Mouse (Mus musculus): ENCODE measurements at regions not wholly inside any gene's neighbourhood (a gene's known extent, or its start where the extent isn't known, plus 50 kb on each side); places are given as distances from the start of the nearest gene placed in this dataset.

DNA sequence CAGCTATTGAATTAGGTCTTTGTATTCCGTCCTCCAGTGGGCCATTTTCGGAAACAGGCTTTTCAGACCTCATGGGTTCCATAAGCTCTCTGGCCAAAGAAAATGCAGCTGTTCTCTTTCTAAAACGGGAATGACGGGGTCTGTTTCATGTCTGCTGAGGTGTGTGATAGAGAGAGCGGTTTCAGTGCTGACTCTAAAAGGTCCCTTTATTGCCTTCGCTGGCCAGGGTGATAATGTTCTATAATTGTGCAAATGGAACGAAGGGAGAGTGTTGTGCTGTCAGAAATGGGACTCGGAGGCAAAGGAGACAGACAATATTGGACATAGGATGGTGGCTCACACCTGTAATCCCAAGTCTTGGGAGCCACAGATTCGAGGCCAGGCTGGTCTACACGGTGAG, 53.5 kb upstream of the Osbpl8 start:
- DNase-seq (ENCODE audit: inconsistent age in 2 of 2, low spot score in 1 of 2): no peak

DNA sequence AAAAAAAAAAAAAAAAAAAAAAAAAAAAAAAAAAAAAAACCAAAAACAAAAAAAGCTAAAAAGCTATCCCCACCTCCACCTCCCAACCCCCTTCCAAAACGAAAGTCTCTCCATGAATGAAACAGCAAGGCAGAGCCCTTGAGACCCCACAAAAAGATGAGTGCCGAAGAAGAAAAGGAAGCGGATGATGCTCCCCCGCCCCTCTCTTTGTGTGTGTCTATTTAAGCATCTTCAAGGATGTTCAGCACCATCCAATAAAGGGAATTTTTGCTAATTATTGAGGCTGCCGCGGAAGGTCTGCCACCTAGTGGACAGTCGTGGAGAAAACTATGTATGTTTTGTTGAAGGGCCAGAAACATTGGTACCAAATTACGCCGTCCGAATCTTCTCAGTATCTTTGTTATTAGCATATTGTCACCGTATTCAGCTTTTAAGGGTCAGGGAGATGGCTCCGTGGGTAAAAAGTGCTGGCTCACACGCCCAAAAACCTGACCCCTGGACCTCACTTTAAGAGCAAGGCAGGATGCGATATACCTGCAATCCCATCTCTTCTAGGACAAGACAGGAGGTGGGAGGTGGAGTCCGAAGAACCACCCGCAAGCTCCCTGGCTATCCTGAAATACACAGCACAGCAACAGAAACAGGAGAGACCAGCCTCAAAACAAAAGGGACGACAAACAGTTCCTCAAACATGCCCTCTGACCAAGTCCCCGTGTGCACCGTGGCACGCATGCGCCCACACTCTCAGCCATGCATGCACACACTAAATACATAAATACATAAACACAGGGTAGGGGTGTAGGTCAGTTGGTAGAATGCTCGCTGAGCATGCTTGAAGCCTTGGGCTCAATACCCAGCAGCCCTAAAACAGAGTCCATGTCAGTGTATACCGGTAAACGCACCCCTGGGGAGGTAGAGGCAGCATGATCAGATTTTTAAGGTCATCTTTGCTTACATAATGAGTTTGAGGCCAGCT, 55.6 kb upstream of the Osbpl8 start:
- peak; percentile 48 to 86 for DNase-seq (ENCODE audit: inconsistent age in 2 of 2, low spot score in 1 of 2)

DNA sequence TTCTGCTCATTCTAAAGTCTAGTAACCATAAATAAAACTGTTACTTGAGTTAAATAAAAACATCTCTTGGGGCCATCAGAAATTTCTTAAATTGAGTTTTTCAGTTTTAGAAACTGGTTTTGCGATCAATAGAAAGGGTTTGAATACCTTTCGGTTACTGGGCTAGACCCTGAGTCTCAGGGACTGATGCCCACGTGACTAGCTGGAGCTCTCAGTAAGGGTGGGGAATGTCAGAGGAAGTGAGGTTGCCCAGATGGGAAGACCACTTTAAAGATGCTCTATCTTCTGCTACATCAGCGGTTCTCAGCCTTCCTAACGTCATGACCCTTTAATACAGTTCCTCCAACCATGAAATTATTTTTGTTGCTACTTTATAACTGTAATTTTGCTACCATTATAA, 56.7 kb upstream of the Osbpl8 start:
- no peak for DNase-seq (ENCODE audit: inconsistent age in 2 of 2, low spot score in 1 of 2)

DNA sequence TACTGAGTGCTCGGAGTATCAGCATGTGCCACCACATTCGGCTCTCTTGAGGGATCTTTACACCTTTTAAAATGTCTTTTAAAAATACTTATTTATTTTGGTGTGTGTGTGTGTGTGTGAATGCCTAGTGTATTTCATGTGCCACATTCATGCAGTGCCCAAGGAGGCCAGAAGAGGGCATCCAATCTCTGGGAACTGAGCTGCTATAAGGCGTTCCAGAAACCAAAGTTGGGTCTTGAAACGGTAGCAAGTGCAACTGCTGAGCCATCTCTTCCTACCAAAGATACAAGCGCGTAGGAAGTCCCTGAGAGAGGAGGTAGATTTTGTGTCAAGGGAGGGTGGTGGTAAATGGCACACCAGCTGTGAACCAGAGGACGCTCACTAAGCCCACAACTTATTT, 57.2 kb upstream of the Osbpl8 start:
- peak; percentile 43 to 79 for DNase-seq (ENCODE audit: inconsistent age in 2 of 2, low spot score in 1 of 2)

DNA sequence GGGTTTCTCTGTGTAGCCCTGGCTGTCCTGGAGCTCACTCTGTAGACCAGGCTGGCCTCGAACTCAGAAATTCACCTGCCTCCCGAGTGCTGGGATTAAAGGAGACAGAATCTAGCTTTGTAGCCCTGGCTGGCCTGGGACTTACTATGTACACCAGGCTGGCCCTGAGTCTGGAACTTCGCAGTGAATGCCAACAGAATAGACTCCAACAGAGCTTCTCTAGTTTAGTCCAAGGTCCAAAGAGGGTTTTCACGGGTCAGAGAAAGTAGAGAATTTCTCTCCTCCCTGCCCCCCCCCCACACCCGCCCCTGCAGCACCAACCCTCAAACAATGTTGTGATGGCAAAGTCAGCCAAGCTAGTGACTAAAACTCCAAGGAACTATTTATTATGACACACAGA, 58.1 kb upstream of the Osbpl8 start:
- no peak for DNase-seq (ENCODE audit: inconsistent age in 2 of 2, low spot score in 1 of 2)

DNA sequence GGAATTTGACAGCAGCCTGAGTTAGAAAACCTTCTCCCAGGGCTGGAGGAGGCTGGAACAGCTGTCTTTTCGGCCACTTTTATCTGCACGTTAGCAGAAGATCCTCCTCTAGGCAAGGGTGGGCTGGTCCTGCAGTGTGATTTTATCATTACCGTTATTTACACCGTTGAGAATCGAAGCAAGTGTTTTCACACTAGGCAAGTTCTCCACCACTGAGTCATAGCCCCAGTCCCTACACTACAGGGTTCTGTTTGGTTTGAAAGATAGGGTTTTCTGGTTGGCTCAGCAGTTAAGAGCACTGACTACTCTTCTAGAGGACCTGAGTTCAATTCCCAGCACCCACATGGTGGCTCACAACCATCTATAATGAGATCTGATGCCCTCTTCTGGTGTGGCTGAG, 58.9 kb upstream of the Osbpl8 start:
- no peak for DNase-seq (ENCODE audit: inconsistent age in 2 of 2, low spot score in 1 of 2)

DNA sequence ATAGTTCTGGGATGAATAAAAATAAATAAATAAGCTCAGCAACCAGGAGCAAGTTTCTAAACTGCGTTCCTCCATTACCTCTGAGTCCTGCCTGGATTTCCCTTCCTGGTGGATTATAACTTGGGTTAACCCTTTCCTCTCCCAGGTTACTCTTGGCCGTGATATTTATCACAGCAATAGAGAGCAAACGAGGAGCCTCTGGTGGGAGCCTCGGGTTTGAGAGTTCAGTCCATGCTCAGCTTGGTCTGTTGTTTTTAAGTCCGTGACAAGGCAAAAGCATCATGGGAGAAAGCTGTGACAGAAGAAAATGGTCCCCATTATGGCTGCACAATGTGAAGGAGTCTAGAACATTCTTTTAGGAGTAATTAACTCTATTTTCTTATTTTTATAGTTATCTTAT, 61.0 kb upstream of the Osbpl8 start:
- DNase-seq (ENCODE audit: inconsistent age in 2 of 2, low spot score in 1 of 2): no peak

DNA sequence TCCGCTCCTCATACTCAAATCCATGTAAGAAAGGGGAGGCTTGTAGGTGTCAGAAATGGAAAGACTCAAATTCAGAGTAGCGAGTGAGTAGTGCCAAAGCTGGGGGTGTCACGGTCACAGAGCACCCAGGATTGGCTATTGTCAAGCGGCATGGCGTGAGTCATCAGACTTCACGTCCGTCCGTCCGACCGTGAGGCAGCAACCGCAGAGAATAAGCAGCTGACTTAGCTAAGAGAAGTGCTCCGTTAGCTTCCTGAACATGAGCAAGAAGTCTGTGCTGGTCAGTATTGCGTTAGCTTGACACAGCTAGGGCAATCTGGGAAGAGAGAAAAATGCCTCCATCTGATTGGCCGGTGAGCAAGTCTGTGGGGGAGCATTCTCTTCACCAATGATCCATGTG, 61.5 kb upstream of the Osbpl8 start:
- peak; percentile 60 to 76 for DNase-seq (ENCODE audit: inconsistent age in 2 of 2, low spot score in 1 of 2)

DNA sequence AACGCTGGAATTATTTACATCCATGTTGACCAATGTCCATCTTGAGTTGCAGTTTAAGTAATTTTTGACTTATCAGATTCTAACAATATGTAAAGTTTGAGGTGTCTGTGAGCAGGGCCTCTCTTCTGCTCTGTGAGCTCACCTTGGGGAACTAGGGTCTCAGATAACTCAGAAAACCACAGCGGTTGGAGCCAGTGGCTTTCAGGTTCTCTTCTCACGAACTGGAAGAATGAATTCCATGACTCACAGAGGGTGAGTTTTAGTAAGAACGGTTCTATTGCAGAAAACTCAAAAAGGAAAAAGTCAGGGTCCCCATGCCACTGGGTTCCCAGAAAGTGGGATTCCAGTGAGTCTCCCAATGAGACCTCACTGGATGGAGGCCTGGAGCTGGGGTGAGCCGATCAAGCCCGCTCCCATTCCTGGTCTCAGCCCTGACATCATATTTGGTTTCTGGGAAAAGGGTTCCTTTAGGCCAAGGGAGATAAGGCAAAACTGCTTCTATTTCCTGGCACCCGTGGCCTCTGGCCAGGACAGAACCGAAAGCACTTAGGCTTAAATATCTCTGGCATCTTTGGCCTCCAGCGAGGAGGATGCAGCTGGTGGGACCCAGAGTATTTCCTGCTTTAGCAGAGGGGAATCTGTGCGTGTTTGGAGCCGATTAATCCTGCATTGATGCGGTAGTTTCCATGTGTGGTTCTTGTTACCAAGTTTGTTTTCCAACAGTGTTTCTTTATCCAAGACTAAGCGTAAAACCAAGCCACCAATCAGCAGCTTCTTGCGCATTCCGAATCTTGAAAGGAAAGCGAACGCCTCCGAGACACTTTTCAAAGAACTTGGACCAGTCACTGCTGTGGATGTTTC, 62.4 kb upstream of the Osbpl8 start:
- peak; percentile 48 to 78 for DNase-seq (ENCODE audit: inconsistent age in 2 of 2, low spot score in 1 of 2)

DNA sequence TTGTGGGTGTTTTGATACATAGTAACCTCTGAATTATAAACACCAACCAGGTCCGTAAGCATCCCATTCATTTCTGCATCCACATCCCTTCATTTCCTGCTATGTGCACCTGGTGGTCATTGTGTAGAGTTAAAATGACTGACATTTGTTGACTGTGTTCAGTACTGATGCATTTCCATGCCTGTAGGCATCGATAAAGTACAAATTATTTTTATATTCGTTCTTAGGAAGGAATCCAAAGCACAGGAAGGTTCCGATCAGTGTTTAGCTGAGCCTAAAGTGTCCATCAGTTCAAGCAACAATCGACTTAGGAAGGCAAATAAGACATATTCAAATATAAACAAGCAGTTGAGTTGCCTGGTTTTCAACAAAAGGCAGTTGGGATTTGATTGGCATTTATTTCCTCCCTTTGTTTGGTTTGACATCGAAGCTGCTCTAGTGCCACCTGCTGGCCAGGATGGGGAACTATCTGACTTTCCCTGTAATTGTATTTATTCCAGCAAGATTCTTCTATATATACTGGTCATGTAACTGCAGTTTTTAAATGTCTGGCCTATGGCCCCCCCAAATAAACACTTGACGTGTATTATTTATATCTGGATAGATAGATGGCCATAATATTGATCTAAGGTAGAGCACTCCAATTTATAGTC, 64.6 kb upstream of the Osbpl8 start:
- peak; percentile 72 to 90 for DNase-seq (ENCODE audit: inconsistent age in 2 of 2, low spot score in 1 of 2)

DNA sequence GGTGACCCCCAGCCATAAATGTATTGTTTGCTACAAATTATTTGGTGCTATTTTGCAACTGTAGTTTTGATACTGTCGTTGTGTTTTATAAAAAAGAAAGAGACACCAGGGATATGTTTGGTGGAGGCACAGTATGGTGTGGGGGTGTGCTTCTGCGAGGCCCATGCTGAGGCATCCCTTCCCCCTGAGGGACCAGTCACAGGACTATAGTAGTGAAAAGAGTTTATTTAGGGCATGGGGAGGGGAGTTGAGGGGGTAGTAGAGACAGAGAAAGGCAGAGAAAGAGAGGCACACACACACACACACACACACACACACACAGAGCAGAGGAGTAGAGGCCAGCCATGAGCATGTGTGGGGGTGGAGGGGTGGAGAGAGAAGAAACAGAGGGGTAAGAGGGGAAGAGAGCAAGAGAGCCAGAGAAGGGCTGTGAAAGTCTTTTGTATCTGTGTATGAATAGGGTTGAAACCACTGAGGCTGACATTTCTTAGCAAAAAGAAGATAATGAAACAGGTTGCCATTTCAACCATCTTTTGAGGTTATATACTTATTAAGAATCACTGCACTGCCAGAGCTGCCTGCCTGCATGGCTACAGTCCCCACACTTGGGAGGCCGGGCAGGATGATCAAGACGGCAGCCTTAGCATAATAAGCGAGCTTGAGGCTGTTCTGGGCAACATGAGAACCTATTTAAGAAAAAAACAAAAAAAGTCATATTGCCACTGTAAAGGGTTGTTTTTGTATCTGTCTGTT, 65.3 kb upstream of the Osbpl8 start:
- DNase-seq (ENCODE audit: inconsistent age in 2 of 2, low spot score in 1 of 2): no peak

DNA sequence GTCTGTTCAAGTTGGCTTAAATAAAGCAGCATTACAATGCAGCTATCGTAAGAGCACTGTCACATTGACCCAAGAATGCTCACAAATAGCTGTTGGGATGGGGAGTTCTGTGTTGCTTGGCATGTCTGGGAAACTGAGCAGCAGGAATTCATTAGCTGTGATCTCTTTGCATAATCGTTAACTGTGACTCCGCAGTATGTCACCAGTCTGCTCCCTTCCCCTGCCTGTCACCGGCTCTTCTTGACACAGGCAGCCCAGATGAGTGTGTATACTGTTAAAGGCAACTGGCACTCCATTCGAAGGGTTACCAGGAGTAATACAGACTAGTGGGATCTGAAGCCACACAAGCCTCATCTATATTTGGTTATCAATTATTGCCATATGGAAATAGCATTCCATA, 67.3 kb upstream of the Osbpl8 start:
- DNase-seq (ENCODE audit: inconsistent age in 2 of 2, low spot score in 1 of 2): no peak

DNA sequence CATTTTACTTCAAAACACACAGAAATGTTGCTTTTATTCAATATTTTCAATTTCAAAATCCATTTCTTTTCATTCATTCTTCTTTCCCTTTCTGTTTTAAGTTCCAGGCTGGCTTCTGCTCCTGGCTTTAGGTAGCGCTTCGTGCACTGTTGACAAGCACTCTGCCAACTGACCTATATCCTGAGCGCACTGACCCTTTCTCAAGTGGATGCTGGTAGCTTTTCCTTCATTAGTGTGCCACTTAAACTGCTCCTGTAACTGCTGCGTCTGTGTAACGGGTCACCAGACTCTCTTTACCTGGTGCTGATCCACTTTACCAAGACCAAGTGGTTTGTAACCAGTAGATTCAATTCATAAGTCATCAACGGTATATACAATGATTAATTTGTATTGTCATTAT, 67.7 kb upstream of the Osbpl8 start:
- no peak for DNase-seq (ENCODE audit: inconsistent age in 2 of 2, low spot score in 1 of 2)

DNA sequence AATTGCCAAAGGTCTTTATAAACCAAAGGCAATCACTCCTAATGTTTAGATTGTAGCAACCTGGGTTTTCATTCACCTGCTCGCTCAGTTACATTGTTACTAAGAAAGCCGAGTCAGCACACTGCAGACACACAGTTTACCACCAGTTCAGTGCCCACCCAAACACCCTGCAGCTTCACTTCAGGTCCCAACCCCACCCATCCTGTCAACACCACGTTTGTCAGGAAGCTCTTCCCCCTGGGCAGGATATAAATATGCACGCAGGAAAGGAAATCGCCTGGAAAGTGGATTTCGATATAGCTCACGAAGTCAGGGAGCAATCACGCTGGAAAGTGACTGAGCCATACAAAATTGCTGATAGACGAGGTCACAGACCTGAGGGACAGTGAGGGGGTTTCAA, 70.1 kb upstream of the Osbpl8 start:
- no peak for DNase-seq (ENCODE audit: inconsistent age in 2 of 2, low spot score in 1 of 2)

DNA sequence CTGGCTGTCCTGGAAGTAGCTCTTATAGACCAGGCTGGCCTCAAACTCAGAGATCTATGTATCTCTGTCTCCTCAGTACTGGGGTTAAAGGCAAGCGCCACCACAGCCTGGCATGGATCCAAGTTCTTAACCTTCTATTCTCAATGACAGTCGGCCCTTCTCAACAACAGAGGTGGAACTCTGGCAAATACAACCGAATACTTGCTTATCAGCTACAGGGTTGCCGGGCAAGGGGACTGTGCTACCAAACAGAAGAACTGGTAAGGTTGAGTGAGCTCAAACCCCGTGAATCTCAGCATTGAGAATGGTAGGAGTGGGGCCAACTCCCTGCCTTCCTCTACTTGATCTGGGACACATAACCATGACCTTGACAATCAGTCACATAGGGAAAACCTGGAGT, 75.2 kb upstream of the Osbpl8 start:
- DNase-seq (ENCODE audit: inconsistent age in 2 of 2, low spot score in 1 of 2): peak; percentile 60 to 85

DNA sequence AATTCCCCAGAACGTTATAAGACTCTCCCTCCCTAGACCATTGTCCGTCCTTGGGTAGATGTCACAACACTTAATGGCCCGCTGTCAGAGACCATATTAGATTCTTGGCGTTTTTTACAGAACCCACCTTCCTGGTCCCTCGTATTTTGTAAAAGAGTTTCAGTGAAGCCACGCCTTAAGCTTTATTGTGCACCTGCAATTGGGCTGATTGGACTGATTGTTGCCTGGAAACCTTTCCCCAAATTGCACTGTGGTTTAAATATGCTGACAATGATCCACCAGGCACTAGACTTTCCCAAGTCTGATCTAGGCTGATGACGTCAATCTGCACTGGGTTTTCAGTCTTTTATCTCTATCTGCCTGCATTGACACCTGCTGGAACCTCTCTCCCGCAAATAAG, 75.6 kb upstream of the Zdhhc17 start:
- DNase-seq (ENCODE audit: inconsistent age in 2 of 2, low spot score in 1 of 2): no peak

DNA sequence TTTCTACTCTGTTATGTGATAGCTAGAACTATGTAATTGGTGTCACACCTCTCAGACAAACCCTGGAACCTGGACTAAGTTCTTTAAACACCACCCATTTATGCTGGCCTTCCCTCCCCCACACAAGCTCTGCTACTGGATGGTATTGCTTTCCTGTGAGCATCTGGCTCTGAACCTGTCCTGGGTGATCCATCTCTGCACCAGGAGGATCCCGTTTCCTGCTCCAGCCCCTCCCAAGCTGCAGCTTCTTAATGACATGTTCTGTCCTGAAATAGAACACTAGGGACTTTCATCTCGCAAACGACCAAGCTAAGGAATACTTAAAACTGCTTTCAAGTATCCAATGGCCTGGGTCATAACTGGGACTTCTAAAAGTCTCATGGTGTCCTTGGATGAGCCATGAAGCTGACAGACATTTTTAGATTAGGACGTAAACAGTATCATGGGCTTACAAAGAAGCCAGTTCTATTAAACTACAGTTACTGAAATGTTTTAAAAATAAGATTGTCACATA, 74.4 kb upstream of the Zdhhc17 start:
- peak in 1 of 2 experiments; percentile 66 for DNase-seq (ENCODE audit: inconsistent age in 2 of 2, low spot score in 1 of 2)

DNA sequence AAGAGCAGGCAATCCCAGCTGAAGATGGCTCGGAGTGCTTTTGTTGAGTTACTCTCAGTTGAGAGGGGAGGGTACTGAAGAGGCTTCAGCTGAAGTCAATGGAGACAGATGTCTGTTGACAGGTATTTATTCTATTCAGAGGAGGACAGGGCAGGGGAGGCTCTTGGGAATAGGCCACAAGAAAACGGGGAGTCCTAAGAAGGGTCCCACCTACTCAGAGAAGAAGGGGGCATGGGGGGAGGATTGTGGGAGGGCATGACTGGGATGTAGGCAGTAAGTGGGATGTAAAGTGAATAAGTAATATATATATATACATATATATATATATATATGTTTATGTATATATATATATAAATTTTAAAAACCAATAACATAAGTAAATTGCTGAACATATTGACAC, 73.9 kb upstream of the Zdhhc17 start:
- DNase-seq (ENCODE audit: inconsistent age in 2 of 2, low spot score in 1 of 2): no peak

DNA sequence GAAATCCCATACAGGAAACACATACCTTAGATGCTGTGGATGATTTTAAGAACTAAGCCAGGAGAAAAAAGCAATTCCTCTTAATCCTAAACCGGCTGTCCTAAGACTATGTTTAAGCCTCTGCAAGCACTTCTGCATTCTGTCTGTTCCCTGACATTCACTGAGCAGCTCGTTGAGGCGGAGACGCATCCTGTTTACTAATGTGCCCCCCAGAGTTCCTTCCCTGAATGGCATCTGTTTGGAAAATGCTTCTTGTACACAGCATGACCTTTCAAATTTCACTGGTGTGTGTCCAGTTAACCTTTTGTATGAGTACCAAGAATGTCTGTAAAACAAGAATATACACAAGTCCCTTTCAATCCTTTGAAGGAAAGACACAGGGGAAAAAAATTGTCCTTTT, 73.4 kb upstream of the Zdhhc17 start:
- DNase-seq (ENCODE audit: inconsistent age in 2 of 2, low spot score in 1 of 2): peak in 1 of 2 experiments; percentile 53

DNA sequence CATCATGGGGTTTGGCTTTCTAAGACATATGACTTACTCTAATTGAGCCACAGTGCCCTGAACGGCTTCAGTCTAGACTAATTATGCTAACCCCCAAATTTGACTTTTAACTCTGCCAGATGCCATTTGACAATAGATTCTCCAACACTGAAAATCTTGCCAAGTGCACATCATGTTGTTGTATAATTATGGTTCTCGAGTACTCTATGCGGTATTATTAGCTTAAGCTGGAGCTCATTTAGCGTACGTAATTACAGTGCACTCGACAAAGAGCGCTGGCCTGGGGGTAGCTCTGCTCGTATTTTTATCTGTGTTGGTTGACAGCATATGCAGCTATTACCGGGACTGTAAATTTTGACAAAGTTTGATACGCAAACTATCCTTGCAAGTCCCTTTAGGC, 70.4 kb upstream of the Zdhhc17 start:
- no peak for DNase-seq (ENCODE audit: inconsistent age in 2 of 2, low spot score in 1 of 2)

DNA sequence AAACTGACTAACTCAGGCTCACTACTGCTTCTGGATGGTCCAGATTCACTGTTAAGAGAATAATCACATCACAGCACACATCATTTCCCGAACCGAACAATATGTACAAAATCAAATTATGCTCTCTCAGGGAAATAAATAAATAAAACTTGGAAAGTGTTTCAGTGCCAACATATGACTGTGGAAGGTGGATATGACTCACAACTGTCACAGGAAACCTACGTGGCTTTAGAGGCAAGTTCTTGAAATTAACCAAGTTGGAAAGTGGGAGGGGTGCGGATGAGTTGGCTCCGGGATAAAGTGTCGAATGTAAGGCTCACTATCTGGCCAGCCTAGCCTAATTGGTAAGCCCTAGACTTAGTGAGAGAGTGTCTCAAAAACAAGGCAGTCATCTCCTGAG, 69.1 kb upstream of the Zdhhc17 start:
- no peak for DNase-seq (ENCODE audit: inconsistent age in 2 of 2, low spot score in 1 of 2)
